Mouse (Mus musculus): ENCODE measurements around the gene Pik3ap1. TPM values are rescaled to one million over a fixed set of nuclear protein-coding genes. Genes with fewer than 3 reads are reported as not detected.

Gene Pik3ap1
- total RNA-seq, 2 experiments from 2014 or later: 2.0 to 2.1 TPM

DNA sequence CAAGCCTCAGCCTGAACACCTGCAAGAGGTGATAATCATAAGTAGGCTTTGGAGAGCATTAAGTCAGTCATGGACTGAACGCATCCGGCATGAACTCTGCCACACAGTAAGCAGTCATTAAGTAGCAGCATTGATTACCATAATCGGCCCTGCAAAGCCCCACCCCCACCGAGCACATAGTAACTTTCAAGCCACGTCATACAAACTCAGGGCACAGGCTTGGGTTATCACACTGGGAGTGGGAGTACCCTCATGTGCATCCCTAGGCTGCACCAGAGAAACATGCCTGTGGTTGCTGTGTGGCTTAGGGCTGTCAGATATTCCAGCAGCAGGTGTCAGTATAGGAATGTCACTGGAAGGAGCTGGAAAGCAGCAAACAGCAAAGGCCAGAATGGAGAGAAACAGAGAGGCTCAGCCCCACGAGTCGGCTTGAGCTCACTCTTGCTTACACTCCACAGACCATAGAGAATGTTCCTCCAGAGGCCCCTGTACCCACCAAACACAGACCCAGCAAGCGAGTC lies 105.1 kb downstream of the Pik3ap1 start:
- Histone ChIP-seq H3K4me3 (no peak overlapping the region), H3K27ac (no peak overlapping the region)
- peak; percentile 45 for TF ChIP-seq CTCF (conservative IDR thresholded peaks at IDR 0.05)
- no peak for DNase-seq (ENCODE audit: low spot score in 2 of 2)

DNA sequence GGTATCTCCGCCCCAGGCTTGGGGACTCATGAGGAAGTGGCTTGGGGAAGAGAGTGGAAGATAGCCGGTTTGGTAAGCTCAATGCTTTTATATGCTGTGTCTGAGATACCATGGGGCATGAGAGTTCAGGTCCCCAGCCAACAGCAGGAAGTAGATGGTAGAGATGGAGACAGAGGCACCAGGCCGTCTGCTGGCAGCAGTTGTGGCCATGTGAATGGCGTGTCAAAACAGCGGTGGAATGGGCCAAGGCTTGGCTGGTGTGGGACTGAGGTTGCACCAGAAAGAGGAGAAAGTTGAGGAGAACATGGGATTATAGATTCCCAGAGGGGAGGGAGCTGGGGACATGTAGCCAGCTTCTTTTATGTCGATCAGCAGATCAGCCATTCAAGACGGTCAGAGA lies 106.3 kb downstream of the Pik3ap1 start:
- no peak overlapping the region for H3K27ac ChIP-seq
- TF ChIP-seq CTCF (conservative IDR thresholded peaks at IDR 0.05): no peak
- no peak for DNase-seq (ENCODE audit: low spot score in 2 of 2)
- H3K4me3 ChIP-seq: no peak overlapping the region

DNA sequence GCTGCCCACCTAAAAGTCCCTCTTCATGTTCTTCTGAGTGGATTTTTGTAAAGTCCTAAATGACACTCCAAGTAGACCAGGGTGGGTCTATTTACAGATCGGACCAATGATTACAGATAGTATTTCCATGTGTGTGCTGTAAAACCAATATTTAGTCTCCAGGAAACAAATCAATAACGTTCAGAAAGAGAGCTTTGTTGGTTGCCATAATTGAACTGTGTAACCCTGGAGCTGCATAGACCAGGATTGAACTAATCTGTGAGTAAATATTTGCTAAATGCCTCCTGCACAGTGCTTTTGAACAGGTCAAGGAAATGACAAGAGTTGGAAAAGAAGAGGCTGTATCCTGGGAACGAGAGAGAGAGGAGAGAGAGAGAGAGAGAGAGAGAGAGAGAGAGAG lies 109.3 kb downstream of the Pik3ap1 start:
- Histone ChIP-seq H3K27ac (no peak overlapping the region), H3K4me3 (no peak overlapping the region)
- DNase-seq (ENCODE audit: low spot score in 2 of 2): no peak
- no peak for TF ChIP-seq CTCF (conservative IDR thresholded peaks at IDR 0.05)

DNA sequence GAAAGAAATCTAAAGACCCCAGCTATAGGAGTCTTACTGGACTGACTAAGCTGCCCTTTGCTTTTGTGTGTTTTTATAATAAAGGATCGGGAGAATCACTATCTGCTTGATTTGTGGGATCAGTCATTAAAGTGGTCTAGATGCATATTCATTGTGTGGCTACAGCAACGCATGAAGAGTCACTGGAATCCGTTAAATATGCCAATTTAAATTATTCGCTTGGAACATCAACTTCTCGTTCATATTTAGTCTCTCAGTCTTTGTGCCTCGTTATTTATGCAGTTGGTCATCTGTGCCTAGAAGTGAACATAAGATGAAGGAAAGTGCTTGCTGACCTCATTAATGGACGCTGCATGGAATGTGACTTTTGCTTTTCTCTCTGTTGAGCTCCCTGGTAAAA lies 114.0 kb downstream of the Pik3ap1 start:
- Histone ChIP-seq H3K27ac (no peak overlapping the region), H3K4me3 (no peak overlapping the region)
- TF ChIP-seq CTCF (conservative IDR thresholded peaks at IDR 0.05): no peak
- no peak for DNase-seq (ENCODE audit: low spot score in 2 of 2)

DNA sequence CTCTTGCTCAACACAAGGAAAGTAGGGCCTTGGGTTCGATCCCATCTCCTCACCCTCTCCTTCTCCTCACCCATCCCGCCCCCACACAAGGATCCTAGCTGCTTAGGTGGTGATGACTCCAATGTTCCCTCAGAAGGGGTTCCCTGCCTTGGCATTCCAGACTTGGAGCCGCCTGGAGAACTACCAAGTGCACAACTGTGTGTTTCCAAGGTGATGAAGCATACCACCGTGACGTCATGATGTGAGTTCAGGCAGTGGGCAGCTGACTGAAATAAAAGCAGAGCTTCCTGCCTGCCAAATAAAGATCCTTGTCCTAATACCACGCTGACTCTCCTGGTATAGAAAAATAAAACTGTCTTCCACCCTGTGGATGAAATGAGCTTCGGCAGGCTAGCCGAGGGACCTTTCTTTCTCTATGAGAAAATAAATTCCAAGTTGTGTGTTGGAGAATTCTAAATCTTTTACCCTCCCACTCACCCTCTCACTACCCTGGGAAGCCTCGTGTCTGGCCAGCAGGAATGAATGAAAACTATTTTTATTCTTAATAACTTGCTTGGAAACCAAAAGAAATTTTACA lies 114.7 kb downstream of the Pik3ap1 start:
- no peak for DNase-seq (ENCODE audit: low spot score in 2 of 2)

DNA sequence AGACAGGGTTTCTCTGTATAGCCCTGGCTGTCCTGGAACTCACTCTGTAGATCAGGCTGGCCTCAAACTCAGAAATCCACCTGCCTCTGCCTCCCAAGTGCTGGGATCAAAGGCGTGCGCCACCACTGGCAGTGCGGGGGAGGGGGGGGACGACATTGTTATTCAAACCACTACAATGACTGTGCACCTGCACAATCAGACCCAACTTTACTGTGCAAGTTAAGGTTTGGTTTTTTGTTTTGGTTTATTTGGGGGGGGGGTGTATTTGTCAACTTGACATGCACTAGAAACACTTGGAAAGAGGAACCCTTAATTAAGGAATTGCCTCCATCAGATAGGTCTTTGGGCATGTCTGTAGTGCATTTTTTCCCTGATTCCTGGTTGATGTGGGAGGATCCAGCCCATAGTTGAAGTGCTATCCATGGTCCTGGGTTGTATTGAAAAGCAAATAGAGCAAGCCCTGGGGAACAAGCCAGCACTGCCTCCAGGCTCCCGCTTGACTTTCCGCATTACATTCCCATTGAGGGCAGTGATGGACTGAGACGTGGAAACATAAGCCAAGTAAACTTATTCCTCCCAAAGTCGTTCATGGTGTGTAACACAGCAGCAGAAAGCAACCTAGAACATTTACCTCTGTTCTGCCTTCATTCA lies 118.5 kb downstream of the Pik3ap1 start:
- TF ChIP-seq CTCF (conservative IDR thresholded peaks at IDR 0.05): no peak
- no peak overlapping the region for H3K27ac ChIP-seq
- DNase-seq (ENCODE audit: low spot score in 2 of 2): no peak
- H3K4me3 ChIP-seq: no peak overlapping the region

More for the DNA sequence above, 114.7 kb downstream of the Pik3ap1 start:
- H3K4me3 ChIP-seq: no peak overlapping the region
- no peak overlapping the region for H3K27ac ChIP-seq
- 0 out of 2 replicates have a peak, but pooled peaks have one; percentile 7 for TF ChIP-seq CTCF (conservative IDR thresholded peaks at IDR 0.05)

DNA sequence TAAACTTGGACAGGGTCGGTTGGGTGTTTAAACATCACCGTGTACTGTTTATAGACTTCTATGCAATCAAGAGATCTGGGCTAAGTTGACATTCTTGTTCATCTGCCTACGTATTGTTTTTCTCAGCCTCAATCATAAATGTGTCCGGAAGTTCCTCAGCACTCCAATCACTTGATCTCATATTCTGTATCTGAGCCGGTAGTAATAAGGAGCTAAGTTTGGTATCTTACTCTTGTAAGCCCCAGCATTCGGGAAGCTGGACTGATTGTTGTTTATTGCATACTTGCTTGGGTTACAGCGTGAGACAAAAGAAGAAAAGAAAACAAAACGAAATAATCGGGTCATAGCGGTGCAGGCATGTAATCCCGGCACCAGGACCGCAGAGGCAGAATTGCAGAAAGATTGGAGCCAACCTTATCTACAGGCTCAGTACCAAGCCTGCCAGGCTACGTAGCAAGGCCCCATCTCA lies 120.5 kb downstream of the Pik3ap1 start:
- DNase-seq (ENCODE audit: low spot score in 2 of 2): no peak
- Histone ChIP-seq H3K4me3 (peak overlapping the region; percentile 94), H3K27ac (peak overlapping the region; percentile 99)
- TF ChIP-seq CTCF (conservative IDR thresholded peaks at IDR 0.05): no peak

DNA sequence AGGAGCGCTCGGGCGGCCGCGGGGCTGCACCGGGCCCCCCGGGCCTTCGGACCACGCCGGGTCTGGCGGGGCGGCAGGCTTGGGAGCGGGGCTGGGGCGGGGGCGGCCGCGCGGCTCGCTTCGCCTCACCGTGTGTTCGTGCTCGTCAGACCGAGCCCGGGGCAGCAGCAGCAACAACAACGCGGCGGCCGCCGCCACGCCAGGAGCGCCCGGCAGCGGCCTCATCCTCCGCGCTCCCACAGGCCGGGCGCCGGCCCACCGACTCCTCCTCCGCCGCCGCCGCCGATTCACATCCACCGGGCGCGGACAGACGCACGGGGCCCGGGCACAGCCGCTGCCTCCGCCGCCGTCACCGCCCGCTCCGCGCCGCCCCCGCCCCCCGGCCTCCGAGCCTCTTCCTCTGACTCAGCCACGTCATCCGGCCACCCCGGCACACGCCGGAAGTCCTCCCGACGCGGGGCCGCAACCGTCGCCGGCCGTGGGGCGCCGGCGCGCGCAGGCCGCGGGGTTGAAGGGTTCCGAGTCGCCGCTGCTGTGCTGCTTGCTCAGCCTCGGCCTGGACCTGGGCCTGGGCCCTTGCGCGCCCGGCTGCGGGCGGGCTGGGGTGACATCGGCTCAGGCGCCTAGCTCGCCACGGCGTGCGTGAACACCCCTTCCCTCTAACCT lies 121.1 kb downstream of the Pik3ap1 start, which contains the start of gene Tm9sf3:
TSS of gene Tm9sf3 (minus strand) at position 368 of the 666 bp plus-strand sequence.
- peak within 1 kb of the TSS; percentile 99 for H3K27ac ChIP-seq
- peak within 1 kb of the TSS; percentile 94 for H3K4me3 ChIP-seq
- DNase-seq (ENCODE audit: low spot score in 2 of 2): peak; percentile 85 to 92
- no peak for TF ChIP-seq CTCF (conservative IDR thresholded peaks at IDR 0.05)

DNA sequence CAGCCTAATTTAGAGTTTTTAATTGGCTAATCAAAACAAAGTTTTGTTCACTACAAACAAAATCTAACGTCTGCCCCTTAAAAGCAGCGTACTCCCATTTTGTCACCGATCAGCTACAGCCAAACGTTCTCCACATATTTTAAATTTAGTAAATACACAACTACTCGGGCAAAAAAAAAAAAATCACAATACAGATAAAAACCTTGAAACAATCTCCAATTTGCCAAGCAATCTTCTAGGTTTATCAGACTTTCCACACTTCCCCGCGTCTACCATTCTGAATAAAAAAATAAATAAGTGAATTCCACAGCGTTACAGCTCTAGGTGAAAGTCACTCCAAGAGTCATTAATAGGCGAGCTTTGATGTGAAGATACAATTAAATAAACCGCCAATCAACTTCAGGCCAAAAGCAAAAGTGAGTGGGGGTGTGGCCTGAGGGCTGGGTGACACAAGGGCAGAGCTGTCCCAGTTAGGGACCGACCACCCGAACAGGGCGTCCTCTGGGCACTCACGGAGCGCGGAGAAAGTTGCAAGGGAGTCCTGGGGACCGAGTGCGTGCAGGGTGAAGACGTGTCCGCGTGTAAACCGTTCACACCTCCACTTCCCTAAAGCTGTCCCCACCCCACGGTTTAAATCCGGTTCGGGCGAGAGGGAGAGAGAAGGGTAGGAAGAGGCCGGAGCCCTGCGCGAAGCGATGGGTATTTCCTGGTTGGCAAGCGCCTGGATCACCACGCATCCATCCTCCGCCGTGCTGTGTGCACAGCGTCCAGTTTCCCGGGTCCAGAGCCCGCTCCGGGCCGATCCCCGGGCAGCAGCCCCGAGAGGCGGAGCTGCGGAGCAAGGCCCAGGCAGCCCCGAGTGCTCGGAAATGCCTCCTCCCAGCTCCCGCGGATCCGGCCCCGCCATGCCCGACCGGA lies 121.9 kb downstream of the Pik3ap1 start:
- H3K4me3 ChIP-seq: peak overlapping the region; percentile 94
- peak; percentile 36 to 39 for DNase-seq (ENCODE audit: low spot score in 2 of 2)
- peak; percentile 17; the same call in 1 of the 2 replicates for TF ChIP-seq CTCF (conservative IDR thresholded peaks at IDR 0.05)
- peak overlapping the region; percentile 99 for H3K27ac ChIP-seq

DNA sequence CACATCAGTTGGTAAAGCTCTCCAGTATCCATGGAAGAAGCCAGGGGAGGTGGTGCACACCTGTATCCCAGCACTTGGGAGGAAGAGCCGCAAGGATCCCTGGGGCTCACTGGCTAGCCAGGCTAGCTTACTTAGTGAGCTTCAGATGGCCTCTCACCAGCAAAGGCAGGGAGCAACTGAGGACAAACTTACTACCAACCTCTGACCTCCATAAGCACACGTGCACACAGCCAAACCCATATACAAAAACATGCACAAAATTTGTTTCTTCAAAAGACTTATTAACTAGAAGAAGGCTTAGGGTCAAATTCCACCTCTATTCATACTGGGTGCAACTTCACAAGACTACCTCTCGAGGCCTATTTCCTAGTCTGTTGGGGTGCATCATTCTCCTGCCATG lies 124.2 kb downstream of the Pik3ap1 start:
- Histone ChIP-seq H3K4me3 (no peak overlapping the region), H3K27ac (no peak overlapping the region)
- DNase-seq (ENCODE audit: low spot score in 2 of 2): no peak
- no peak for TF ChIP-seq CTCF (conservative IDR thresholded peaks at IDR 0.05)

DNA sequence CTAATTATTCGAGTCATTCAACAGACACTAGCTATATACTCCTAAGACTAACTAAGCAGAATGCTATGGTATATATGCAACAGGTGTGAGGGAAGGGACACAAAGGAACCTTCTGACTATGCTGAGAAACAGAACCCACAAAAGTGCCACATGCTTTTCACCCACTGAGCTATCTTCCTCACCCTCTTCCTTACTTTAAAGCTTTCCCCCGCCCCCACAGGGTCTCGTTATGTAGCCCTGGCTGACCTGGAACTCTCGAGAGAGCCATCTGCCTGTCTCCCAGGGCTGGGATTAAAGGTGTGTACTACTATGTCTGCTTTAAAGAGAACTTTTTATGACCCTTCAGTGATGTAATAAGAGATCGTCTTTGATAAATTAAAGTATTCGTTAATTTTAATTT lies 125.6 kb downstream of the Pik3ap1 start:
- Histone ChIP-seq H3K27ac (no peak overlapping the region), H3K4me3 (no peak overlapping the region)
- no peak for DNase-seq (ENCODE audit: low spot score in 2 of 2)
- TF ChIP-seq CTCF (conservative IDR thresholded peaks at IDR 0.05): no peak

DNA sequence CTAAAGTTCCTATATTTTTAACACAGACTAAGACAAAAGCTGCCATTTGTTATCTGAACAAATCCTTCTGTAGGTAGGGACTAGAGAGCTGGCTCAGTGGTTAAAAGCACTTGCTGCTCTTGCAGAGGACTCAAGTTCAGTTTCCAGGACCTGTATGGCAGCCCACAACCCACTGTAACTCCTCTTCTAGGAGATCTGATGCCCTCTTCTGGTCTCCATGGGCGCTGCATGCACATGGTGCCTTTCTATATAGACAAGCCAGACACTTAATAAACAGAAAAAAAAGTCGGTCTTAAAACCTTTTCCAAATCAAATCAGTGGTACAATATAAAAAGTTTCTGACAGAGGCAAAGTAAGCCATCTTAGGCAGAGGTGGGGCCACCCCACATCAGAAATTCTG lies 126.2 kb downstream of the Pik3ap1 start:
- DNase-seq (ENCODE audit: low spot score in 2 of 2): no peak
- TF ChIP-seq CTCF (conservative IDR thresholded peaks at IDR 0.05): peak; percentile 74
- Histone ChIP-seq H3K4me3 (no peak overlapping the region), H3K27ac (no peak overlapping the region)

Data from layer of hippocampus, adult 2 months (tissue).